Mouse (Mus musculus) lung, adult 2 months (tissue): ENCODE measurements at regions not wholly inside any gene's neighbourhood (a gene's known extent, or its start where the extent isn't known, plus 50 kb on each side); places are given as distances from the start of the nearest gene placed in this dataset.

Source experiments
- CTCF ChIP-seq: fragments of 200-500 bp; IDR thresholded peaks from 2 replicates; pipeline ENCODE4 v1.5.1; 2011; ENCODE audit warnings: mild to moderate bottlenecking, low read length, control low read depth; ENCODE audit not compliant: insufficient read depth
- POLR2A ChIP-seq: fragments of 200-500 bp; IDR thresholded peaks from 2 replicates; pipeline ENCODE4 v1.6.1; 2011; ENCODE audit warnings: low read depth, mild to moderate bottlenecking, control low read depth, low read length, borderline replicate concordance; ENCODE audit errors: extremely low read depth

GRCm38 (mm10) chr13:110507814-110508362 is 113.0 kb downstream of the Plk2 start:
- TF ChIP-seq POLR2A (no peak), CTCF (no peak)
